Mouse (Mus musculus) lung, adult 2 months (tissue): ENCODE measurements around the gene Mdh2.

Experiments
- CTCF ChIP-seq: fragments of 200-500 bp; IDR thresholded peaks from 2 replicates; pipeline ENCODE4 v1.5.1; 2011; ENCODE audit warnings: mild to moderate bottlenecking, low read length, control low read depth; ENCODE audit not compliant: insufficient read depth
- POLR2A ChIP-seq: fragments of 200-500 bp; IDR thresholded peaks from 2 replicates; pipeline ENCODE4 v1.6.1; 2011; ENCODE audit warnings: low read depth, mild to moderate bottlenecking, control low read depth, low read length, borderline replicate concordance; ENCODE audit errors: extremely low read depth

GRCm38 (mm10) chr5:135780331-135780730 lies 2.1 kb downstream of the Mdh2 start:
- TF ChIP-seq CTCF, result no peak
- TF ChIP-seq POLR2A, result no peak
